Mouse (Mus musculus): ENCODE data around the gene Hs3st4. TPM values are rescaled to one million over a fixed set of nuclear protein-coding genes. Genes with fewer than 3 reads are reported as not detected.

The Hs3st4 gene
- total and polyA plus RNA-seq, 3 experiments = not detected

- peaks cover 1% of the 10 kb centered on the region for H3K27me3 ChIP-seq (replicated peaks)
- H3K9ac ChIP-seq (ENCODE audit: insufficient read depth, low read depth) = no peak overlapping the region
- H3K4me1 ChIP-seq (ENCODE audit: control insufficient read depth in 1 of 2, insufficient read depth in 2 of 2) = no peaks in the 10 kb centered on the region
- no peak overlapping the region for H3K27ac ChIP-seq (ENCODE audit: insufficient read depth, low read depth)
- no peak overlapping the region for H3K4me2 ChIP-seq (ENCODE audit: insufficient read depth, low read depth, poor library complexity, severe bottlenecking)
- TF ChIP-seq HCFC1 (IDR thresholded peaks at IDR 0.05; ENCODE audit: low read depth, low read length) (no peak), SIN3A (IDR thresholded peaks at IDR 0.05; ENCODE audit: low read length) (no peak), MAX (IDR thresholded peaks at IDR 0.05; ENCODE audit: low read length) (no peak), PAX5 (IDR thresholded peaks at IDR 0.05; ENCODE audit: low read length) (no peak), USF2 (conservative IDR thresholded peaks at IDR 0.05; ENCODE audit: low read depth, low read length) (no peak), SMC3 (IDR thresholded peaks at IDR 0.05; ENCODE audit: low read depth, low read length) (no peak), MXI1 (IDR thresholded peaks at IDR 0.05; ENCODE audit: low read depth, low read length) (no peak), NRF1 (IDR thresholded peaks at IDR 0.05; ENCODE audit: low read depth, low read length) (no peak), MYC (IDR thresholded peaks at IDR 0.05; ENCODE audit: low read depth, low read length) (no peak), CTCF (conservative IDR thresholded peaks at IDR 0.05 in 1 of 2, IDR thresholded peaks at IDR 0.05 in 1 of 2; ENCODE audit: low read depth in 2 of 2, low read length in 2 of 2) (no peak), MAFK (IDR thresholded peaks at IDR 0.05; ENCODE audit: insufficient replicate concordance, low read length) (no peak)
- no peaks in the 10 kb centered on the region for H3K79me2 ChIP-seq (replicated peaks; ENCODE audit: control insufficient read depth, extremely low read depth, insufficient read depth, poor library complexity, severe bottlenecking)
- no peaks in the 10 kb centered on the region for H3K36me3 ChIP-seq (replicated peaks in 1 of 2; ENCODE audit: control insufficient read depth in 1 of 2, insufficient read depth in 1 of 2, low read length in 1 of 2)
- DNase-seq (ENCODE audit: extremely low read depth) = no peak
- in situ Hi-C loops (cut with MboI; ENCODE audit: low pct_ligation_motif_present, low pct_unique_long_range_greater_than_20kb, low sequenced_read_pairs) (no loop called here), dilution Hi-C loops (cut with MboI; ENCODE audit: extremely low pct_ligation_motif_present, extremely low pct_unique_long_range_greater_than_20kb, low sequenced_read_pairs) (no loop called here)
- H3K9me3 ChIP-seq (replicated peaks; ENCODE audit: low read length) = peaks cover 4% of the 10 kb centered on the region
- no peak overlapping the region for H3K4me3 ChIP-seq (replicated peaks in 1 of 3; ENCODE audit: low read depth in 2 of 3, low read length in 2 of 3, poor library complexity in 1 of 3)
Measured at GRCm38 (mm10) chr7:124163301-124163700, 180.6 kb downstream of the Hs3st4 start.

- H3K27me3 ChIP-seq (replicated peaks) = peaks cover 3% of the 10 kb centered on the region
- H3K4me1 ChIP-seq (ENCODE audit: control insufficient read depth in 1 of 2, insufficient read depth in 2 of 2) = no peaks in the 10 kb centered on the region
- no peak for DNase-seq (ENCODE audit: extremely low read depth)
- no peaks in the 10 kb centered on the region for H3K79me2 ChIP-seq (replicated peaks; ENCODE audit: control insufficient read depth, extremely low read depth, insufficient read depth, poor library complexity, severe bottlenecking)
- peaks cover 6% of the 10 kb centered on the region for H3K9me3 ChIP-seq (replicated peaks; ENCODE audit: low read length)
- H3K36me3 ChIP-seq (replicated peaks in 1 of 2; ENCODE audit: control insufficient read depth in 1 of 2, insufficient read depth in 1 of 2, low read length in 1 of 2) = no peaks in the 10 kb centered on the region
- no peak overlapping the region for H3K4me2 ChIP-seq (ENCODE audit: insufficient read depth, low read depth, poor library complexity, severe bottlenecking)
- no peak overlapping the region for H3K4me3 ChIP-seq (replicated peaks in 1 of 3; ENCODE audit: low read depth in 2 of 3, low read length in 2 of 3, poor library complexity in 1 of 3)
- dilution Hi-C loops (cut with MboI; ENCODE audit: extremely low pct_ligation_motif_present, extremely low pct_unique_long_range_greater_than_20kb, low sequenced_read_pairs) (no loop called here), in situ Hi-C loops (cut with MboI; ENCODE audit: low pct_ligation_motif_present, low pct_unique_long_range_greater_than_20kb, low sequenced_read_pairs) (no loop called here)
- no peak overlapping the region for H3K9ac ChIP-seq (ENCODE audit: insufficient read depth, low read depth)
- H3K27ac ChIP-seq (ENCODE audit: insufficient read depth, low read depth) = no peak overlapping the region
- no peak for TF ChIP-seq POLR2A (IDR thresholded peaks at IDR 0.05; ENCODE audit: low read depth, low read length)
- no peak for TF ChIP-seq CHD1 (IDR thresholded peaks at IDR 0.05; ENCODE audit: low read depth, low read length)
- TF ChIP-seq GABPA (IDR thresholded peaks at IDR 0.05; ENCODE audit: insufficient replicate concordance, low read depth, low read length) = no peak
- TF ChIP-seq EP300 (IDR thresholded peaks at IDR 0.05; ENCODE audit: low read length) = no peak
- TF ChIP-seq TCF12 (IDR thresholded peaks at IDR 0.05; ENCODE audit: low read depth, low read length) = no peak
- no peak for TF ChIP-seq ETS1 (conservative IDR thresholded peaks at IDR 0.05; ENCODE audit: low read depth, low read length)
- TF ChIP-seq UBTF (IDR thresholded peaks at IDR 0.05; ENCODE audit: low read depth, low read length) = no peak
Measured at GRCm38 (mm10) chr7:124166229-124166628, 183.6 kb downstream of the Hs3st4 start.
